Mouse (Mus musculus) urinary bladder, postnatal 14 days (tissue): ENCODE measurements around the gene Rpl15.
"Not testable (repeated sequence)": the region's sequence is repeated elsewhere in the genome, so short reads cannot be mapped to it uniquely, and the experiment has no call there.

Experiments used
- DNase-seq: peaks from one replicate; pipeline ENCODE4 v3.0.0; 2021; ENCODE audit warnings: low spot score

Rpl15 gene

DNA sequence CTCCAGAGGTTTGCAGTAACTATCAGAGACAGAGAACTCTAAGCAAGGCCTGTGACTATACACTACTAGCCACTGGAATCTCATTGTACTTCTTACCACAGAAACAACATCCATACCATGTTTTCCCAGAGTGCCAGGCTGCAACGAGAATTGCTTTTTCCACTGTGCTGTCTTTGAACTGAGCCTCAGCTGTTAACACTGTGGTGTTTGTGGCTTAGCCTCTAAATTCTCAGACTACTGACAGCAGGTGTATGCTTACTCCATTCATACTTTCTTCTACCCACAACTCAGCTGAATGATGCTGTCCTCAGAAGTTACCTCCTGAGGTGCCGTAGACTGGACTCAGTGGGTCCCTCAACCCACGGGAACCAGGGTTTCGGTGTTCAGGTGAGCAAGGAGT, 29.4 kb downstream of the Rpl15 start:
- no peak for DNase-seq

DNA sequence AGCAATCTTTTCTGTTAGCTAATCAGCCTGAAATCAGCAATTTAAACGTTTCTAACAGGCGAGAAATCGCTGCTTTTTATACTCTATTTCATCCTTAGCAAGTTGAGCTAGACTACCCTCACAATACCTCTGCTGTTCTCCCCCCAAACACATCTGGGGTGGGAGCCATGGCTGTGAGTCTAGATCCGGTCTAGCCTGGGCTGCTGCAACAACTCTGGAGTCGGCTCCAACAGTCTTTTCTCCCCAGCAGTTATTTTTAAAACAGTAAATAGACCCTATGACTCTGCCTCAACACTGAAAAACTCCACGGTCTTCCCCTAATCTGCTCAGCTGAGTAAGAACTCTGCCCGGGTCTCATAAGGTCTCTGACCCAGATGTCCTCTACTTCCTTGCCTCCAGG, 31.1 kb downstream of the Rpl15 start:
- no peak for DNase-seq

DNA sequence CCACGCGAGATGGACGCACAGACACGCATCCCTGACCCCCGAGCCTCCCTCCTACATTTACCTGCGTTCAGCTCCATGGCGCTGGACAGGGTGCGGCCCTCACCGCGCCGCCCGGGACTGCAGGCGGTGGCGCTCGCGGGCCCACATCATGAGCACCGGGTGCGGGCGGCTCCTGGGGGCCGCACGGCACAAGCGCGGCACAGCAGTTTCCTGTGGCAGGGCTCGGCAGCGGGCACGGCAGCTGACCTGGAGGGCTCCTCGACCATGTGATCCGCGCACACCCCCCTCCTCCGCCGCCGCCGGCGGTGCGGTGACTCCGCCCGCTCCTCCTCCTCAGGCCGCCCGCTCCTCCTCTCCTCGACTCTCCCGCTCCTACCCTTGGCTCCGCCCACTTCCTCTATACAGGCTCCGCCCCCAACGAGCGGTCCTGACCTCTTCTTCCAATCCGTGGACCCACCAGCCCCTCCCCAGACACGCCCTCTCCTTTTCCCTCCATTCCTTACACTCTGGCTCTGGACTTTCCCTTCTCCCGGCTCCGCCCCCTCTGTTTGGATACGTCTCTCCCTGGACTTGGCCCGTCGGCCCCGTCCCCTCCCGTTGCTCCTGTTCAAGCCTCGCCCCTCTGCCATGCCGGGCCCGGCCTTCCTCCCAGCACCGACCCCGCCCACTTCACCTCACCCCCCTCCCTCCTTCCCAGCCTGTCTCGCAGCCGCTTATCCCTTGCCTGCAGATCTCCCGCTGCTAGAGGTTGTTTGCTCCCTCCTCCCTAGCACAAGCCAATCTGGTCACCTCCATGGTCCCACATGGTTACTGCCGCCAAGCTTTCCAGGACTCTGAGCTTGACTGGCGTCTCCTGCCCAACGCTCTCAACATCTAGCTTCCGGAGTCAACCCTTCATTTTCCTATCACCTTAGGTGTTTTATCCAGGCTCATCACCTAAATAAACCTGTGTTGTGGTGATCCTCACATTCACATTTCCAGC, 32.1 kb downstream of the Rpl15 start, which contains the start of gene Nr1d2:
Gene Nr1d2, minus strand, starts transcription at position 378 of the 982 bp plus-strand sequence.
- peak; percentile 100 for DNase-seq

GRCm38 (mm10) chr14:18238131-18238749, 33.0 kb downstream of the Rpl15 start:
- peak; percentile 98 for DNase-seq

GRCm38 (mm10) chr14:18237381-18237780, 33.8 kb downstream of the Rpl15 start:
- DNase-seq: no peak

GRCm38 (mm10) chr14:18236496-18237235, 34.5 kb downstream of the Rpl15 start:
- not testable (repeated sequence) for DNase-seq

DNA sequence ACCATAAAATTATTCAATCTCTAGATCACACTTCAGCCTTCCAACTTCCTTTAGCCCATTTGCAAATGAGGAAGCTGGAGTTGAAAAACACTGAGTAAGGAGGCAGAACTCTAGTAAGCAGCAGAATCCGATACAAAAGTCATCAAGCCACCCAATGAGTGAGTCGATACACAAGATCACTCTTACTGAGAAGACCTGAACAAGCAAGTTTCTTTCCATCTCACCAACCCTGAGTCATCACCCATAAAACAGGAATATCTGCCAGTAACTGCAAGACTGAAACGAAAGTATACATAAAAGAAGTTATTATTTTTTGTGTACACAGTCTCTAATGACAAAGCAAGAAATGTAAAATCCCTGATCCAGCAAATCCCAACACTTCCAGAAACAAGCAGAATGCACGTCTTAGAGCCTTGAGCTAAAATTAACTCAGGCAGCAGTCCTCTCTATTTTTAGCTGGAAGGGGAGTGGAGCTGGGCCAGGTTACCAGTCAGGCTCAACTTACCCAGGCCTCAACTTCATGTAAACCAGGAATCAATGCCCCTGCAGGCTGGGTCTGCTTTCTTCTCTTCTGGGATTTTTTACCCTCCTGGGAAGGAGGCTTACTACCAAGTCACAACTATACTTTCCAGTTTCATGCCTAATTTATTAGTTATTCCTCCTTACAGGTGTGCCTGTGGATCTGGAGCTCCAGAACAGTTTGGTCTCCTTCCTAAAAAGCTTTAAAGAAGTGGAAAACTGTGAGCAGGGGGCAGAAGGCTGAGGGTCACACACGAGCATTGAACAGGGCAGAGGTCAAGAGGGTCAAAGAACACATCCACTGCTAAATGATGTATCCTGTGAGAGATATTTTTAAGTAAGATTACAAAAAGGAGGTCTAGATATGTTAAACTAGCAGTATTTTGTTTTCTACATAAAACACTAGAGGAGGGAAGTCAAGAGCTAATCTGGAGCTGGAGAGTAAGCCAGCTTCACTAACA, 36.9 kb downstream of the Rpl15 start:
- peak; percentile 23 for DNase-seq

DNA sequence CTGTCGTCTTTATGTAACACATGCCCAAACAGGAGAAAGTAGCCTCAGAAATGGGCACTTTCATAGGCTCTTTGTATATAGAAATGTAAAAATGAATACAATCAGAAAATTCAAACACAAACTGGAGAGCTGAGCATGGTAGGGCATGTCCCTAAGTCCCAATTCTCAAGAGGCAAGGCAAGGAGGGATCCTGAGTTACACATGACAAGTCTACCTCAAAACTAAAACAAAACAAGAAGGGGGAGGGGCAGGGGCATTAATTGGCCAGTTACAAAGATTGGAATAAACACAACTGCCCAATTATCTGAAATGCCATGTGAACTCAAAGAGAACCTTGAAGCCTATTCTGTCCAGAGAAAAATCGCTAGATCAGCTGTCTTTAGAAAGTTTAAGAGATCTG, 38.1 kb downstream of the Rpl15 start:
- DNase-seq: no peak

DNA sequence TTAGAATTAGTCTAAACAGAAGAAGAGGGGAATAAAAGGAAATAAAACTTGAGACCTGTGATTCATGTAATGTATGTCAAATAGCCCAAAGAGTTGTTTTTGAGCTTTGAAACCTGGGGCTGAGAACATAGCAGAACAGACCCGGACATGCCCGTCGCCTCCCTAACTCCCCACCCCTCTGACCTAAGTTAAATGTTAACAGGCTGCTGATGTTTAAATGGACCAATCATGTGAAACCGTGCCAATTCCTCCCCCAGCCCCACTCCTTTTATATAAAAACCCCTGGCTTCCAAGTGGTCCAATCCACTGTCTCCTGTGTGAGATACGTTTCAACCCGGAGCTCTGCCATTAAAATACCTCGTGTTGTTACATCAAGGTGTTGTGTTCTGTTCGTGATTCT, 39.3 kb downstream of the Rpl15 start:
- DNase-seq: not testable (repeated sequence)

DNA sequence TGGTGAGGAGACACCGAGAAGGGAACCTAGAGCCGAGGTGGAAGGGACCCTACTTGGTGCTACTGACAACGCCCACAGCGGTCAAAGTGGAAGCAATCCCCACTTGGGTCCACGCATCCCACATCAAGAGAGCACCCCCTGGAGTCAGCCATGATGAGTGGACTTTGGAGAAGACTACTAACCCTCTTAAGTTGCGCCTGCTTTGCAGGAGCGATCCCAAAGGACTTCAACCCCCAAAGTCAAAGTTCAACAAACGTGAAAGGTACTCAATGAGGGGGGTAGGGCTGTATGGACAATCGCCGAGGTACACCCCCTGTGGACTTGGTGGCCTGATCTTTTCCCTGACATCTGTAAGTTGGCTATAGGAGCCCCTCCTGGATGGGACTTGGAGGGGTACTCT, 41.4 kb downstream of the Rpl15 start:
- DNase-seq: not testable (repeated sequence)

DNA sequence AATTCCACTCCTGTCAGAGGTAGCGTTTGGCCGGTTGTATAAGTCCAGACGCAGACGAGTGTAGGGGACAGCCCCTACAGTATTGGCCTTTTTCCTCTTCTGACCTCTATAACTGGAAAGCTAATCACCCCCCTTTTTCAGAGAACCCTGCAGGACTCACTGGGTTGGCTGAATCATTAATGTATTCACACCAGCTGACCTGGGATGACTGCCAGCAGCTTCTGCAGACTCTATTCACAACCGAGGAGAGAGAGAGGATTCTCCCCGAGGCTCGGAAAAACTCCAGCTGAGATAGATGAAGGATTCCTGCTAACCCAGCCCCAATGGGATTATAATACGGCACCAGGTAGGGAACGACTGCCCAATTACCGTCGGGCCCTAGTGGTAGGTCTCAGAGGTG, 45.0 kb downstream of the Rpl15 start:
- DNase-seq: not testable (repeated sequence)

GRCm38 (mm10) chr14:18225431-18225830, 45.8 kb downstream of the Rpl15 start:
- not testable (repeated sequence) for DNase-seq

DNA sequence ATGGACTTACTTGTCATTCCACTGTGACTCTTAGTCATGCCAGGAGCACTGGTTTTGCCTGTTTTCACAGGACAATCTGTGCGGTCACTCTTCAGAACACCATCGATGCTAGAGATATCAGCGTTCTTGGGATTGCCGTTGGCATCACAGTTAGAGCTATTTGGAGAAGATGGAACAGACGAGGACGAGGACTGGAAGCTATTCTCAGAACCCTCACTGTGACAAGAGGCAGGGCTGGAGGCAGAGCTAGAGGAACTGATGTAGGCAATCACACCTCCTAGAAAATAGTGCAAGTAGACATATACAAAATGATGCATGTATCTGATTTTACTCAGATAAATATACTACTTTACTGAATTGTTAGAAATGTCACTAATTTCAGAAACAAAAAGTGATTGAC, 49.2 kb downstream of the Rpl15 start:
- peak; percentile 27 for DNase-seq
